Mouse (Mus musculus): ENCODE data around the gene Adcy2.

Adcy2 gene

DNA sequence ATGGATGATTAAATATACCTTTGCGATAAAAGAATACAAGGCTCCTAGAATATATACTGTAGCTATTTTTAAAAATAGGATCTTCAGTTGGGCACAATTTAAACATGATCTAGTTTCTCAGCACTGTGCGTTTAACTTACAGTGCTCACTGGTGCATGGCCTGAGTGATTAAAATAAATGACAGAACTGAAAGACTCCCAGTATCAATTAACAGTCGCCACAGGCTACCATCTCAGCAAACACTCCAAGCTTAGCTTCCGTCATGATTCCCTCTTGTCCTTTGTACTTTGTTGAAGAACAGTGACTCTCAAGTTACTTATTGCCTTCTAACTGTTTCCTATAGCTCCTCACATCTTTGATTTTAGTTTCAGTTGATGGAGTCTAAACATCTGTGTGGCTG is 170.9 kb downstream of the Adcy2 start:
- no peak for DNase-seq (ENCODE audit: low read depth, low spot score)

DNA sequence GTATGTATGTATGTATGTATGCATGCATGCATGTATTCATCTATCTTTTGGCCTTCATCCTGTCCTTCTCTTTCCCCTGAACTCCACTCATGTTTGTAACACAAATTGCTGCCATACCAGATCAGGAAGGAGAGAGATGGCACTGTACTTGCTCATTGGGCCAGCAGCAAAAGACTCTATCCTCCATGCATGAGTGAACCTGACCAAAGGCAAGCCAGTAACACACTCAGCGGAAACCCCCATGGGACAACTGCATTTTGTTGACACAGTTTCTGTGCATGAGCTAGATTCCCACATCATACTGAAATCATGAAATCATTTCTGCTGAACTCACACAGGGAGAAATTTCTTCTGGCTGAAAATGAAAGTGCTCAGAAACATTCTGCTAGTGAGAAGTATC is 172.9 kb downstream of the Adcy2 start:
- peak; percentile 10 for DNase-seq (ENCODE audit: low read depth, low spot score)

DNA sequence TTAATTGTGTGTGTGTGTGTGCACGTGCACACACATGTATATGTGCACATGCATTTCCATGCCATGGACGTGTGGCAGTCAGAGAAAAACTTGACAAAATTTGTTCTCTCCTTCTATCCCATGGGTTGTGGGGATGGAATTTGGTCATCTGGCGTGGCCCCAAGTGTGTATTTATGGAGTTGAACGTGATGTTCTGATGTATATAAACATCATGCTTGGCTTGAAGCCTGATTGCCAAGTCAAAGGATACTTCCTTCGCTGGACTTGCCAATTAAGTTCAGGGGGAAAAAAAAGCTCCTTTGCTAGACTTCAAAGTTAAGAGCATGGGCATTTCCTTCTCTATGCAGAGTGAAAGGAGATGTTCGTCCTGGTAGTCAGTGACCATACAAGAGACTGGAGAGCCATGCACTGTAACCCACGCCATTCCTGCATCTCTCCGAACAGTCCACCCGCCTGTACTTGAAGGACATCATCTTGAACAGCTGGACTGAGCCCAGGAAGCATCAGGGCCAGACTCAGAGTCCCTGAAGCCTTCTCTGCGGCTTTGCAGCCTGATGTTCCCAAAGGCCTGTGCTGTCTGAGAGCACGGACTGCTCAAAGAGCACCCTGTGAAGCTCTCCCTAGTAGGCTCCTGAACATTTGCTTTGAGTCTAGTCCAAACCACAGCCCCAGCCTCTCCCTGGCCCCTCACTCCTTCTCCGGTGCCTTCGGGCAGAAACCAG is 178.3 kb downstream of the Adcy2 start:
- DNase-seq (ENCODE audit: low read depth, low spot score): no peak

- DNase-seq (ENCODE audit: low read depth, low spot score): no peak
These were observed 183.4 kb downstream of the Adcy2 start for GRCm38 (mm10) chr13:68815704-68816477.

GRCm38 (mm10) chr13:68811185-68811584 is 188.2 kb downstream of the Adcy2 start:
- DNase-seq (ENCODE audit: low read depth, low spot score): no peak

- DNase-seq (ENCODE audit: low read depth, low spot score): no peak
These were observed 199.6 kb downstream of the Adcy2 start for GRCm38 (mm10) chr13:68799777-68800176.

DNA sequence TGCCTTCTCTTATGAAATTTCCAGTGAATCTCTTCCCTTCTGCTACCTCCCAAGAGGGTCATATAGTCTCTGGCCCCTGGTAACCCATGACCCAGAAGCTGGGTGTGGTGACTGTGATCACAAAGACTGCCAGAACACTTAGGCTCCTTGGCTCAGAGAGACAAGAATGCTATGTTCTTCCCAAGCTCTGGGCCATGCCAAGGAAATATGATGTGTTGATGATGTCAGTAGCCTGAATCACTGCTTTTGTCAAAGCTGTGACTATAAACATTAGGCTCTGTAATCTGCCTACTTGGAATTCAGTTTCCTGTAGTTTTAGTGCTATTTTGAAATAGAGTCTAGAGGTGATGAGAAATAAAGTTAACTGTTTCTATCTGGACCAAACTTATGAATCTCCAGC is 206.1 kb downstream of the Adcy2 start:
- DNase-seq (ENCODE audit: low read depth, low spot score): peak; percentile 94

- no peak for DNase-seq (ENCODE audit: low read depth, low spot score)
These were observed 211.9 kb downstream of the Adcy2 start for GRCm38 (mm10) chr13:68787286-68788061.

DNA sequence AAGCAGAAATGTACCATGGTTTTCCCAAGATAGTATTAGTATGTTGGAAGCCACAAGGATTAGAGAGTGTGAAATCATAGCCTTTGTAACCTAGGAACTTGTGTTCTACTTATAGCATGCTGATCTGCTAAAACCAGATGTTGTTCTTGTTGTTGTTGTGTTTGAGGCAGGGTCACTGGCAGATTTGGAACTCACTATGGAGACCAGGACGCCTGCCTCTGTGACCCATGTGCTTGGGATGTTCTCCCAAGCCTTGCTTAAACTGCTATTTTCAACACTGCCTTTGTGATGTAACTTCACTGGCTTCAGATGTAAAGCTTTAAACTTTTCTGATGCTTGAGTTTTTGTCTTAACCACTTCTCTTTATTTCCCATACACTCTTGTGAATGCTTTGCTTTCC is 216.2 kb downstream of the Adcy2 start:
- no peak for DNase-seq (ENCODE audit: low read depth, low spot score)

DNA sequence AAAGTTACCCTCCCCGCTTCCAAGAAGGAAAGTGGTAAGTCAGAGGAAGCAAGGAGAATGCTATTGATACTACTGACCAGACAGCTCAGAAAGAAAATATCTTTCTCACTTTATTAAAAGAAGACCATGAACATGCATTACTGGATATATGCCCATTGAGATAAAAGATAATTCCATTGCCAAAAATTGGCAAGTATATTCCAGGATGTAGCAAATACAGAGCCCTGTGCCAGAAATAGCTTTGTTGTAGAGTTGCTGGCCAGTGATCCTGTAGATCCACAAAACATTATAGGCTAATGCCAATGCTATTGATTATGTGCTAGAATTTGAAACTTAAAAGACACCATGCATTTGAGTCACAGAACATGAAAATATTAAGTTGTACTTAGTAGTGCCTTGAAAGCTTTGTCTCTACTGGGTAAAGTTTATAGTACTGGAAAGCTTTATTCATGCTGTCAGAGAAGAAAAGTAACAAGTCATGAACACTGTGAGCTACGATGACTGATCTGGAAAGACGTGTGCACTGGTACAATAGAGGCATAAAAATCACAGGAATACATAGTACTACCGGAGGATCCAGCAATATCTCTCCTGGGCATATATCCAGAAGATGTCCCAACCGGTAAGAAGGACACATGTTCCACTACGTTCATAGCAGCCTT is 221.2 kb downstream of the Adcy2 start:
- DNase-seq (ENCODE audit: low read depth, low spot score): no peak

- peak; percentile 44 for DNase-seq (ENCODE audit: low read depth, low spot score)
These were observed 225.6 kb downstream of the Adcy2 start for GRCm38 (mm10) chr13:68773599-68774211.

- DNase-seq (ENCODE audit: low read depth, low spot score): no peak
These were observed 230.8 kb downstream of the Adcy2 start for GRCm38 (mm10) chr13:68768588-68768987.

- peak; percentile 25 for DNase-seq (ENCODE audit: low read depth, low spot score)
These were observed 233.3 kb downstream of the Adcy2 start for GRCm38 (mm10) chr13:68765896-68766578.

DNA sequence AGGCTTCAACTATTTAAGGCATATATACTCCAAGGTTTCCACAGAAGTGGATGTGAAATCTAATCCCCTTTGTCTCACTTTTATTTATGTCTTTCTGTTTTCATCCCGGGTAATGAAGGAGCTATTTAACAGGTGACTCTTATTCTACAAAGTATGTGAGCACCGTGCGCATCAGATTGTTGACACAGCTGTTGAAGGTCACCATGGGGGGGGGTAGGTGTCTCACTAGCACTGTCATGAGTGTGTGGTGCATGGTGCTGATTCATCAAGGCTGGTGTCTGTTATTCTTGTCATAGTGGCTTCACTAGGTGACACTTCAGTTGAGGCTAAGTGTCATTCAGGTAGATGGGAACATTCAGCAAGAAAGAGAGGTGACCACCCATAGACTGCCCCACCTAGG is 234.7 kb downstream of the Adcy2 start:
- no peak for DNase-seq (ENCODE audit: low read depth, low spot score)

GRCm38 (mm10) chr13:68749801-68750200 is 249.5 kb downstream of the Adcy2 start:
- peak; percentile 15 for DNase-seq (ENCODE audit: low read depth, low spot score)

- no peak for DNase-seq (ENCODE audit: low read depth, low spot score)
These were observed 250.0 kb downstream of the Adcy2 start for GRCm38 (mm10) chr13:68749370-68749769.

- no peak for DNase-seq (ENCODE audit: low read depth, low spot score)
These were observed 253.9 kb downstream of the Adcy2 start for GRCm38 (mm10) chr13:68745426-68745825.

DNA sequence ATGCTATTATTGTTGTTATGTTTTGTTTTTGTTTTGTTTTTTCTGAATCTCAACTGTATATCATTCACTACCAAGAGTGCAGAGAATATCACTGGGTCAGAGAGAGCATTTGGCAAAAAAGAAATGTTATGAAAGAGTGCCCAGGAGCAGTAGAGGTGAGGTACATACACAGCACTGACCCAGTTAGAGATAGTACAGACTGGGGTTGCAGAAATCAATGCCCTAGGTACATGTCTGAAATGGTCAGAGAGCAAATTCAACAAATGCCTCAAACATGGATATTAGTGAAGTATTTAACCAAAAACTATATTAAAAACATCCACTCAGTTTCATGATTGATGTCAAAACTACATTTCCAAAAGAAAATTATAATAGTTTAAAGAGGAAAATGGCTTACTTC is 286.7 kb downstream of the Adcy2 start:
- no peak for DNase-seq (ENCODE audit: low read depth, low spot score)

DNA sequence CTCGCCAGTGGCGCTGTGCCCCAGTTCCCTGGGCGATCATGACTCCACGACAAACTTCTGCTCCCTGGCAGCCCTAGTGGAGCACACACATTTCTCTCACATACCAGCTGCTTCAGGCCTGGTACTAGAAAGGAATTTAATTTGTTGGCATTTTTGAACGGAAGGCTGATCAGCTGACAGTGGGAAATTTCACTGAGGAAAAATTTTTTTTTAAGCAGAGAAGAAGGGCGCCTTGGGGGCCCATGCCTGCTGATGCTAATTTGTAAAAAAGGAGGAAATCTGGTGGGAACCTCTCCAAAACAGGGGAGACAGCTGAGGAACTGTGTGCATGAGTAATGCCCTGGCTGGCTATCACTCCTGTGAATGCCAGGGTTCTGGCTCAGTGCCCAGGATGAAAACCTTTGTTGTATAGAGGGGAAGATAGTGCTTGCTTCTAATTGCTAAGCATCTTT is 292.0 kb downstream of the Adcy2 start:
- DNase-seq (ENCODE audit: low read depth, low spot score): peak; percentile 5

GRCm38 (mm10) chr13:68684919-68685318 is 314.4 kb downstream of the Adcy2 start:
- no peak for DNase-seq (ENCODE audit: low read depth, low spot score)

GRCm38 (mm10) chr13:68680429-68680828 is 318.9 kb downstream of the Adcy2 start:
- no peak for DNase-seq (ENCODE audit: low read depth, low spot score)

Data from skeletal muscle tissue, adult 2 months (tissue).